Mouse (Mus musculus) cerebellum, postnatal 4 days (tissue): ENCODE measurements around the gene Ciita.

Experiments used
- DNase-seq, 2 experiments: peaks; one replicate each; pipeline ENCODE4 v3.0.0; 2022; ENCODE audit warnings: low spot score in 2 of 2, mixed read lengths in 1 of 2

Gene Ciita

GRCm38 (mm10) chr16:10479857-10480256, at the start of gene Ciita:
Gene Ciita, plus strand, starts transcription at chr16:10480059.
- DNase-seq, result no peak

- no peak for DNase-seq
These were observed 47.9 kb upstream of the Ciita start for GRCm38 (mm10) chr16:10431911-10432310.

DNA sequence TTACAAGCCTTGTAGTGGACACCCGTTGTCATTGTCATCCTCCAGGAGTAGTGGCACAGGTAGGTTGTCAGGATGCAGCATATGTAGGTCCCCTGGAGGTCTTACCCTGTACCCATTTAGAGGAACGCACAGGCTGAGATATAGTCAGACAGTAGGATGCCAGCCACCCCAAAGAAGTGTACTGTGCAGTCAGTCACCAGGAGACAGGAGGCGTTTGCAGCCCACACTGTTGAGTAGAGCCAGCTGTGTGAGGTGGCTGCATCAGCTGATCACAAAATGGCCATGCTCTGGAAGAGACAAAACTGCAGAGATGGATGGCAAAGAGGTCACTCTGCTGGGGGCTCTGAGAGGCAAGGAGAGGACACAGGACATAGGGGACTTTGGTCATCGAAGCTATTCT, 47.5 kb upstream of the Ciita start:
- no peak for DNase-seq

GRCm38 (mm10) chr16:10433344-10433743, 46.5 kb upstream of the Ciita start:
- no peak for DNase-seq

- DNase-seq, result no peak
These were observed 43.7 kb upstream of the Ciita start for GRCm38 (mm10) chr16:10436166-10436565.

GRCm38 (mm10) chr16:10438055-10438454, 41.8 kb upstream of the Ciita start:
- DNase-seq, result no peak

DNA sequence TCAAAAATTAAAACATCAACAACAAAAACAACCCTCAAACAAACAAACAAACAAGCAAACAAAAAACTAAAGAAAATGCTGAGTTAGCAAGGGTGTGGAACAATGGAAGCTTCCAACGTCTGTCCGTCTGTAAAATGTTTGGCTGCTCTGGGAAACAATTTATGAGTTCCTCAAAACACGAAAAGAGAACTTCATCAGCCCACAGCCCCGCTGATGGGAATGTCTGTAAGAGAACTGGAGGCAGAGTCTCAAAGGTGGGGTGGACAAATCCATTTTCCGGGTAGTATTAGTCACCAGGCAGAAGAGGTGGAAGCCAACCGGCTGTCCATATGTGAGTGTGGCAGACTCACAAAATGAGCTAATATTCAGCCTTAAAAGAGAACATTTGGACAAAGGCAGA, 38.5 kb upstream of the Ciita start:
- no peak for DNase-seq

DNA sequence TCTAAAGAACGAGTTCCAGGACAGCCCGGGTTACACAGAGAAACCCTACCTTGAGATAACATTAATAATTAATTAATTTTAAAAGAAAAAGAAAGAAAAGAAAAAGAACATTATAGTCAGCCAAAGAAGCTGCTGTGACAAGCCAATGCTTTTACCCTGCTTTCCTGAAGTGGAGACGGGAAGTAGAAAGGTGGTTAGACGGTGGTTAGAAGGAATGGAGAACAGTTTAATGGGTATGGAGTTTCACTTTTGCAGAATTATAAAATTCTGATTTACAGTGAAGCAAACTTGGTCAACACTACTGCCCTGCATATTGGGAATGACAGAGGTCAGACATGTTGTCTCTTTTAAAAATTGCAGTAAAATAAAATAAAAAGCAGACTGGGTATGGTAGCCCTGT, 38.1 kb upstream of the Ciita start:
- DNase-seq, result no peak

DNA sequence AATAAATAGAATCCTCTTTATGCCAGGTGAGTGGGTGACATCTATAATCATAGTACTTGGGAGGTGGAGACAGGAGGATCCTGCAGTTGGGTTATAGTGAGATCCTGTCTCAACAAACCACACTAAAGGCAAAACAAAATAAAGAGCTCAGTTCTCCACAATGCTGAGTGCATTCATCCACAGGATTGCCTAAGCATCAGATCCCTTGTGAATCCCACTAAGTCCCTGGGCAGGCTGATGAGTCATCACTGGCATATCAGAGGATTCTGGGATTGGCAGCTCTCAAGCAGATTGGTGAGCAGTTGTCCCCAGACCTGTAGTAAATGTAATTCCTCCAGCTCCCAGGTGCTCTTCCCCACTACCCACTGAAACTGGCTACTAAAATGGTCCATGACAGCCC, 36.1 kb upstream of the Ciita start:
- no peak for DNase-seq

DNA sequence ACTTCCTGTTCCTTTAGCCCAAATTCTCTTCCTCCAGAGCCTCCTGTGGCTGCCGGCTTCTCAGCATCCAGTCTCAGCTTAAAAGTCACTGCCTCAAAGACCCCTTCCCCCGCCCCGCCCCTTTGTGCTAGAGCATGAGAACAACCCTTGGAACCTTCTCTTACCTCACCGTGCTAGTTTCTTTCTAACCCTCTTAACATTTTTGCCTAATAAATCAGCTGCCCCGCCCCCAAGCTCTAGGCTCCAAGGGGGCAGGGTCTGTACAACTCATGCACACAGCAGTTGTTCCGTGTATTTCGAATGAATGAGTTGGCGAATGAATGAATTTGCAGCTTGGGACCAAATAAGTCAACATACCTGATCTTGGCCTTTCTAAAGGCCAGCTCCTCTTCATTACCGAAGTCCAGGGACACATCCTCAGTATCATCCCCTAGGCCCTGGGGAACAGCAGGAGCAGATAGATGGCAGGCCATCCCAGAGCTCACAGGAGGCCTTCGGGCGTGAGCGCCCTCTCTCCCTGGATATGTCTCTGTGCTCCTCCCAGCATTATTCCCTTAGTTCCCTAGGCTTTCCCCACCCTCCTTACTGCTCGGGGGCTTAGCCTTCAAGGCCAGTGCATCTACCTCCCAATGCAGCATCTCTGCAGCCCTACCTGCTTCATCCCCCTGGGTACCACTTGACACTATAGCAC, 33.1 kb upstream of the Ciita start:
- no peak for DNase-seq

DNA sequence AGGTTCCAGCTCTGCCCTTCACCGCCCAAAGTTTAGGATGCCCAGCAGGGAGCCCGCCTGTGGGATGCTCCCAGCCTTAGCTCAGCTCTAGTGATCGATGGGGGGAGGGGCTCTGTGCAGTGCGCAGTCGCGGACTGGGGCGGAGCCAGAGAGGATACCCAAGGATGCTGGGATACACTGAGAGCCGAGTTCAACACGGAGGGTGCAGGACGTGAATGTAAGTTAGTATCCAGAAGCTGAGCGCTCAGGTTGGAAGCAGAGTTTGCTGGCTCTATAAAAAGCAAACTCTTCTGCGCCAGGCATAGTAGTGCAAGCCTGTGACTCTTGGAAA, 32.6 kb upstream of the Ciita start, which contains the start of gene Tvp23a:
TSS of gene Tvp23a (minus strand) at position 99 of the 331 bp plus-strand sequence.
- peak; percentile 62 to 79 for DNase-seq

GRCm38 (mm10) chr16:10447781-10448180, 32.1 kb upstream of the Ciita start:
- DNase-seq, result no peak

DNA sequence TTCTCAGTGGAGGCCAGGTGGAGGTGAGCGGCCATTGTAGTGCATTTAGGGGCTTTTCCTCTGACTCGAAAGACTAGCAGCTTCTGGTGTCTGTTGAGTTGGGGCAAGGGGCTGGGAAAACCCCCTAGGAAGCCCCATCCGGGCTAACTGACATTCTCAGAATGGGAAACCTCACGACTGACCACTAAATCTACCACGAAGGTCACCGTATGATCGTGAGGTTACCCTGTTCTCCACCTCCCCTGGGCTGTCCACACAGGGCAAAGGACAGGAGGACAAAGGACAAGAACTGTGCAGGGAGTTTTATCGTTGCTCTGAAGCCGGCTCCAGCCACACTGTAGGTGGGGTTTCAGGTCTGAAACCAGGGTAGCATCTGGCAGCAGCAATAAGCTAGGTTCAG, 30.9 kb upstream of the Ciita start:
- DNase-seq, result no peak

- no peak for DNase-seq
These were observed 28.0 kb upstream of the Ciita start for GRCm38 (mm10) chr16:10451906-10452305.

GRCm38 (mm10) chr16:10452445-10452896, 27.4 kb upstream of the Ciita start:
- DNase-seq, result peak; percentile 63 to 88

DNA sequence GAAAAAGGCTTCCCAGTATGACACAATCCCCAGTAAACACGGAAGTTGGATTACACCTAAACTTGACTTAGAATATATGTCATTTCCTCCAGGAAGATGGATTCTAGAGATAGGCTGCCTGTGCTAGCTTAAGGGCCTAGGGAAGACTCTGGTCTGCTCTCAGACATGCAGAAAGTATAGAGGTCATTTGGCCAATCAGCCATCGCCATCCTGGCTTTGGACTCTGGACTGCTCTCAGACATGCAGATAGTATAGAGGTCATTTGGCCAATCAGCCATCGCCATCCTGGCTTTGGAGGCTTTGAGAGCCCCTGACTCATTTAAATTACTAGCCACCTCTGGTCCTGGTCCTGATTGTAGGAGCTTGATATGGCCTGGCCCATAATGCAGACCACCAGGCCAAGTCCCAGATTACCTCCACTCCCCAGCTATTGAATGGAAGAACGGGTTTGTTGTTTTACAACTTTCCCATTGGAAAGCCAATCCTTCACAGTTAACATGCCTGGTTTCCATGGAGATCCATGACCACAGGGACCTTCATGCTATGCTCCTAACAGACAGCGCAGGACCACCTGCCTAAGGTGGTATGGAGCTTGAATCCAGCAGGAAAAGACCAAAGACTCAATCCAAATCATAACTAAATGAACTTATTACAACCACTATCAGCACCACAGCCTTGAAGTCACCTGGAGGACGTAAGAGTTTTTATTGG, 25.8 kb upstream of the Ciita start:
- DNase-seq, result no peak

- no peak for DNase-seq
These were observed 25.3 kb upstream of the Ciita start for GRCm38 (mm10) chr16:10454583-10454974.

DNA sequence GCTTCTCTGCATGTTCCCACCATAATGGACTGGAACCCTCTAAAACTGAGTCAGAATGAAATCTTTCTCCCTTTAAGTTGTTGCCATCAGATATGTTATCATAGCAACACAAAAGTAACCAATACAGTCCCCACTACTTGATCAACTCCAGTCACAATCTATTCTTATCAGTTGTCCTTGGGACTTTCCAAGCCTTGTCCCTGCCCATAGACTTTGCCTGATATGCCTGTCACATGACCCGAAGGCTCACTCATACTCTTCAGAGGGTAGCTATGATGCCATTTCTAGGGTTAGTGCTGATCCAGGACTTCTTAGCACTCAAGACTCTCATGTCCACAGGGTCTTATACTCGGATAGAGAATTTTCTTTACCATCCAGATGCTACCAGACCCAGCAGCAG, 19.7 kb upstream of the Ciita start:
- no peak for DNase-seq

GRCm38 (mm10) chr16:10461178-10461577, 18.7 kb upstream of the Ciita start:
- no peak for DNase-seq

DNA sequence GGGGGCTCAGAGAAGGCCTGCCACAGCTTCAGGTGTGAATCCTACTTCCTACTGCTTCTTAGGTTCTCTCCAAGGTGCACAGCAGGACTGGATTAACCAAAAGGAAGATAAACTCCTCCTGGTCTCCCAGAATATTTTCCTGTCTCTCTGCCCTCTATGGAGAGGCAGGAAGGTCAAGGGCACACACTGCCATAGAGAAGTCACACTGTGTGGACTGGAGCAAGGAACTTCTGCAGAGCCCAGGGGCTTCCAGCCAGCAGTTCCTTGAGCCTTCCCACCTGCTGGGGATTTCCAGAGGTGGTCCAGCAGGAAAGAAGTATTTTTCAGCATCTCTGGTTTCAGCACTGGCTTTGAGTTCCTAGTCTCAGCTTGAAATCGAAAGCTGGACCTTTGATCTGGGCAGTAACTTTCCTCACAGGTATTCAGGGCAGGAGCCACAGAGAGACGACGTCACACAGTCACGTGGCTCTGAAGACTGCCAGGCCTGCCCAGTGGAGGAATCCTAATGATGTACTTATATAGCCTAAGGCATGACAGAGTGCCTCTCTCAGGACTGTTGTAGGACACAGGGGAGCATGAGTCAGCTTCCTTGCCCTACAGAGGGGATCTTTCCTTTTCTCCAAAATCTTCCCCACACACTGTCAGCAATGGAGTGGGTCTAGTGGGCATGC, 14.7 kb upstream of the Ciita start:
- DNase-seq, result no peak

GRCm38 (mm10) chr16:10467391-10468107, 12.3 kb upstream of the Ciita start:
- DNase-seq, result no peak

- DNase-seq, result no peak
These were observed 11.7 kb upstream of the Ciita start for GRCm38 (mm10) chr16:10468201-10468600.
